Mouse (Mus musculus) T-helper 1 cell (primary cell): Measurements from ENCODE around the gene B4galnt1.
"Not testable (repeated sequence)": the region's sequence is repeated elsewhere in the genome, so short reads cannot be mapped to it uniquely, and the experiment has no call there.

Source experiments
- in situ Hi-C: fragments of 300-600 bp; cut with MboI, MseI; formaldehyde crosslinking; loops from one replicate; pipeline ENCODE4 v1.15.1; 2025; ENCODE audit warnings: high pct_unique_total_duplicates

Gene B4galnt1

GRCm38 (mm10) chr10:127164631-127165353 lies at the start of gene B4galnt1:
TSS of gene B4galnt1 (plus strand) at chr10:127165225.
- in situ Hi-C loops = no loop called here

DNA sequence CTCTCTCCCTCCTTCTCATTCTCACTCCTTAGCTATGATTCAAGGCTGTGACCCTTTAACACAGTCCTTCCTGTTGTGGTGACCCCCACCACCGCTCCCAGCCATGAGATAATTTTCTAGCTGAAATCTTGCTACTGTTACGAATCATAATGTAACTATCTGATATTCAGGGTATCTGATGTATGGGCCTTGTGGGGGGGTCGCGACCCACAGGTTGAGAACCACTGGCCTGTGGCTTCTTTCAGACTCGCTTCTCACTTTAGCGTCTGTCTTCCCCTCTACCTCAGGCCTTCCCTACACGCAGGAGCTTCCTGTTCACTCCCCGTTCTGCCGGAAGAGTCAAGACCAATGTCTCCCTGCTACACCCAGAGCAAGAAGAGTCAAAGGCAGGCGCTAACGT lies 46.6 kb upstream of the B4galnt1 start:
- in situ Hi-C loops = loop anchor here (5.0 kb wide), 1 partner anchor 54 kb away; no protein-coding TSS in a partner anchor

- in situ Hi-C loops = loop anchor here (5.0 kb wide), 1 partner anchor 53 kb away; no protein-coding TSS in a partner anchor
Measured at GRCm38 (mm10) chr10:127119229-127119628, 45.8 kb upstream of the B4galnt1 start.

DNA sequence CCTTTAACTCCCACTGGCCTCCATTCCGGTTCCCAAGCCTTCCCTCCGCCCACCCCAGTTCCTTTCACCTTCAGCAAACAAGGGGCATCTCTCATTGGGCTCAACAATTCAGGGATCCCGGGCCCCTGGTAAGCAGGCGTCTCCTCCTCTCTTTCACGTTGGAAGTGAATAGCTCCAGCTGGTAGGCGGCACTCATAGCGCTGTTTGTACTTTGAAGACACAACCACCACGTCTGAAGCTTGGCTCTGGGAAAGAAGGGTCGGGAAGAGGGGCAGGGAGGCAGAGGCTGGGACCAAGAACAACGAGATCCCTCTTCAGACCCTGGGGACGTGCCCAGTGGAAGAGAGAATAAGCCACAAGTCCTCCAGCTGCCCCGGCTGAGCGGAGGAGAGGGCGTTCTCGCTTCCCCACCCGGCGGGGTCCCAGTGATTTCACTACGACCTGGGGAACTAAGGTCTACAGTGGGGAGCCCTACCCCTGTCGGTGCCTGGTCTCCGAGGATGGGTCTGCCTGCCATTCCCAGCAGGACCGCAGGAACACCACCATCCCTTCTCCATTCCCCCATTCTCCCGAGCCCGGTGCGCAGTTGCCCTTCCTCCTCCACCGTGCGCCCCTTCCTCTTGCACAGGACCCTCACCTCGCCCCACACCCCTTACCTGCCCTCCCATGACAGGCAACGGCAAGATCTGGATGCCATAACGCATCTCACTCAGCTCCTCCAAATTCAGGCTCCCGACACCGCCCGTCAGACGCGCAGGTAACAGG lies 44.5 kb upstream of the B4galnt1 start:
- in situ Hi-C loops = no loop called here

- in situ Hi-C loops = no loop called here
Measured at GRCm38 (mm10) chr10:127121066-127121477, 44.0 kb upstream of the B4galnt1 start, which contains the start of gene Os9. TSS of gene Os9 (minus strand) at chr10:127121131.

DNA sequence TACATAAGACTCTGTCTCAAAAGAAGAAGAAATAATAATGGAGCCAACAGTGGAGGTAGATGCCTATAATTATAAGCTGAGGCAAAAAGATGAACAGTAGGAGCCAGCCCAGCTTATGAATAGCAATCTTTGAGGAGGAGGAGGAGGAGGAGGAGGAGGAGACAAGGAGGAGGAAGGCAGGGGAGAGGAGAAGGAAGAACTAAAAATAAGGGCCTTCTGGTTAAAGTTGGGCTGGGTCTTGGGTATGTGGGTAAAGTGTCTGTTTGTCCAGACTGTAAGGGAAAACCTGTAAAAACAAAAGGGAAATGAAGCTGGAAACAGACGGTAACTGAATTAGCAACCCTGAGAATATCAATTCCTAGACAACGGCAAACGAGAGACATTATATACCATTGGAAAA lies 43.0 kb upstream of the B4galnt1 start:
- in situ Hi-C loops = no loop called here

DNA sequence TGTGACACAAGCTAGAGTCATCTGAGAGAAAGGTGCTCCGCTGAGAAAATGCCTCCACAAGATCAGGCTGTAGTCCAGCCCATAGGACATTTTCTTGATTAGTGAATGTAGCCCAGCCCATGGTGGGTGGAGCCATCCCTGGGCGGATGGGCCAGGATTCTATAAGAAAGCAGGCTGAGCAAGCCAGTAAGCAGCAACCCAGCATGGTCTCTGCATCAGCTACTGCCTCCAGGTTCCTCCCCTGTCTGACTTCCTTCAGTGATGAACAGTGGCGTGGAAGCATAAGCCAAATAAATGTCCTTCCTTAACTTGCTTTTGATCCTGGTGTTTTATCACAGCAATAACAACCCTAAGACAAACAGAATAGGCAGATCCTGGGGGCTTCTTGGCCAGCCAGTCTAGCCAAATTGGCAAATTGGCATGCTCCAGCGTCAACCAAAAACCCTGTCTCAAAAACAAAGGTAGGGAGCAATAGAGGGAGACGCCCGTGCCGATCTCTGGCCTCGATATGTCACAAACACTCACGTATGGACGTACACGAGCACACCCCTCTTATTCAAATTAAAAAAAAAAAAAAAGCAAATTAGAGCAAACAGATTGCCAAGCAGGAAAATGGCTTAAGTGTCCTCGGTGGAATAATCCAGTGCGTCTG lies 42.1 kb upstream of the B4galnt1 start:
- in situ Hi-C loops = no loop called here

DNA sequence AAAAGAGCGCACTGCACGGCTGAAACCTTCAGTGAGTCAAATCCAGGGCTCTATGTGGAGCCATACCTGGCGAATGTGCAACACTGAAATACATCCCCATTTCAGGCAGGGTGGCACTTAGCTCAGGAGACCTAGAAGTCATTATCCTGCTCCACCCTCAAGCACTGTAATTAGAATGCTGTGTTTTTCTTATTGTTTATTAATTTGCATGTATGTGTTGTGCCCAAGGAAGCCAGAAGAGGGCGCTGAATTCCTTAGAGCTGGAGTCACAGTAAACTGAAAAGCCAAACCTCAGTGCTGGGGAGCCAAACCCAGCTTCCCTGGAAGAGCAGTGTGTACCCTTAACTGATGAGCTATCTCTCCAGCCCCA lies 41.6 kb upstream of the B4galnt1 start:
- in situ Hi-C loops = no loop called here

- in situ Hi-C loops = no loop called here
Measured at GRCm38 (mm10) chr10:127125210-127126001, 39.6 kb upstream of the B4galnt1 start.

- in situ Hi-C loops = no loop called here
Measured at GRCm38 (mm10) chr10:127126579-127126978, 38.4 kb upstream of the B4galnt1 start.

- in situ Hi-C loops = no loop called here
Measured at GRCm38 (mm10) chr10:127127711-127128279, 37.2 kb upstream of the B4galnt1 start.

- in situ Hi-C loops = no loop called here
Measured at GRCm38 (mm10) chr10:127129431-127129830, 35.6 kb upstream of the B4galnt1 start.

GRCm38 (mm10) chr10:127132469-127132868 lies 32.6 kb upstream of the B4galnt1 start:
- in situ Hi-C loops = no loop called here

- in situ Hi-C loops = not testable (repeated sequence)
Measured at GRCm38 (mm10) chr10:127134394-127135035, 30.5 kb upstream of the B4galnt1 start.

DNA sequence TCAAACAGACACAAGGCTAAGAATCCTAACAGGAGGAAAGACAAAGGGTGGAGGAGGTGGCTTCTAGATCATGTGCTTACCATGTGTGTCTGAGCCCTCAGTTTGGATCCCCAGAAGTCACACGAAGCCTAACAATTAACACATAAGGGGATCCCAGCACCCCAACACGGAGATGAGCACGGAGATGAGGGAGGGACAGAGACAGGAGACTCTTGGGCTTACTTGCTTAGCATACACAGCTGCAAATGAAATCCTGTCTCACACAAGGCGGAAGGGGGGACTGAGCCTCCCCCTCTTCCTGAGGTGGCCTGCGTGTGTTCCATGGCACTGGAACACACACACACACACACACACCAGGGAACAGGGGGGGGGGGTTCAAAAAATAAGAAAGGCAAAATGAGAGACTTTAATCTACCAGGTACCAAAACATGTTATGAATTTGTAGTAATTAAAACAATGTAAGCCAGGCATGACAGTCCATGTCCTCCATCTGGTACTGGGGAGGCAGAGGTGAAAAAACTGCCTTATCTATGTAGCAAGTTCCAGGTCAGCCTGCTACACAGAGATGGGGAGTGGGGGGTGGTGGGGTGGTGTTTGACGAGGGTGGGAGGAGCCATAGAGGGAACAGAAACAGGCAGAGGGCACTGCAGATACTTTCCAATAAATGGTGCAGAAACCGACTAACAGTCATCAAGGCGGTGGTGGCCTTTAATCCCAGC lies 29.7 kb upstream of the B4galnt1 start:
- in situ Hi-C loops = no loop called here

DNA sequence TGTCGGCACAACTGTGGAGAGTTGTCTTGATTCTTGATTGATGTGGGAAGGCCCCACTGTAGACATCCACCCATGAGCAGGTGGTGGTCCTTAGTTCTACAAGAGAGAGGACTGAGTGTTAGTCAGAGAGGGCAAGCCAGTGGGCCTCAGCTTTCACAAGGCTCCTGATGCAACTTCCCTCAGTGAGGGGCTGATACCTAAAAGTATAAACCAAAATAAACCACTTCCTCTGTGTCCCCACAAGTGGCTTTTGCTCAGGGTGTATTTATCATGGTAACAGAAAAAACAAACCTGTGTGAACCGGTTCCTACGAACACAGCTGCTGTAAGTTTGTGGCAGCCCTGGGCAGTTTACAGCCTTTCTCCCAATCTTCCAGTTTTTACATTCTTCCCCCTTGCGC lies 28.5 kb upstream of the B4galnt1 start:
- in situ Hi-C loops = no loop called here

GRCm38 (mm10) chr10:127137896-127138295 lies 27.1 kb upstream of the B4galnt1 start:
- in situ Hi-C loops = no loop called here

DNA sequence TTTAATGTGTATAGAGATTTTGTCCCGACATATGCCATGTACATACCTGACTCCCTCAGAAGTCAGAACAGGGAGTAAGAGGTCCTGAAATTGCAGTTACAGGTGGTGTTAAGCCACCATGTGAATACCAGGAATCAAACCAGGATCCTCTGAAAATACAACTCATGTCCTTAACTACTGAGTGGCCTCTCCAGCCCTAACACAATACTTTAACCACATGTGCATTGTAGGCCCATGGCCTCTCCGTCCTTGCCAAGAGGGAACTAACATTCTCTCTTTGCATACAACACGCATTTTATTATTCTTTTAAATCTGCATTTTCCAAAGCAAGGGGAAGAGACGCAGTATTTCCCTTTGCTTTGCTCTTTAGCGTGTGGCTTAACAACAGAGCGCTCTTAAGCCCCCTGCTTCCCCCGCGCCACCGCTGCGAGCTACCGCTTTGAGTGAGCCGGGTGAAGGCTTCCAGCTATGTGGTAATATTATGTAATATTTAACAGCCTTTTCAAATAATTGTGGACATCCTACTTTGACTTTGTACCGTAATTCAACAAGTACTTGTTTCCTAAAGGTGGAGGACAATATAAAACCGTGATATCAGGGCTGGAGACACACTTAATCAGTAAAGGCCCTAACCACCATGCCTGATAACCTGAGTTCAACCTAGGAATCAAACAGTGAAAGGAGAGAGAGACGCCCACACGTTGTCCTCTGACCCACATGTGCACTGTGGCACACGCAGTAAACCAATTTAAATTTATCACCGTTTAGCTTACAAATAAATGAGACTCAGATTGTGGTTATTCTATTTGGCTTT lies 26.5 kb upstream of the B4galnt1 start:
- in situ Hi-C loops = no loop called here

DNA sequence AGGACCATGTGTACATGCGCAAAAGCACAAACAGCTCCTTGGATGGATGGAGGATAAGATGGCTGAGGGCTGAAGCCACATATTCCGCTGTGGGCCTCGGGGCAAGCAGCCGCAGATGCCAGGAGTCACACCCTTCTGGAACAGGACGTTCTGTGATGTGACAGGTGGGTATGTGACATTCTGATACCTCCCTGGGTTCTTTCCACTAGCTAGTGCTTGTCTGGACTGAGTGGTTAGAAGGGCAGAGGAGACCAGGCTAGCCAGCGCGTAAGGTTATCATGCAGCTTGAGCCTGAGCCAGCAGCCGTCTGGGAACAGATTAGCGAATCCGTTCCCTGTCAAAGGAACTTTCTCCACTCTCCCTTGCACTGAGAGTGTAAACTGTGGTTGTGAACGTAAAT lies 24.1 kb upstream of the B4galnt1 start:
- in situ Hi-C loops = no loop called here
